Mouse (Mus musculus) heart, postnatal 14 days (tissue): ENCODE data around the gene Gpr137. TPM values are rescaled to one million over a fixed set of nuclear protein-coding genes. Genes with fewer than 3 reads are reported as not detected.
"Not testable (repeated sequence)": the region's sequence is repeated elsewhere in the genome, so short reads cannot be mapped to it uniquely, and the experiment has no call there.

Experiments used
- DNase-seq, 2 experiments: peaks; one replicate each; pipeline ENCODE4 v3.0.0; 2021 to 2022
- intact Hi-C: fragments of 180-260 bp; cut with DNase I; formaldehyde crosslinking; loops from one replicate; pipeline ENCODE4 v1.15.1; 2025
- total RNA-seq, 2 experiments: library from RNA; stranded (reverse); gene quantifications; 2 replicates each; pipeline ENCODE4 v1.2.3; 2021

Gpr137 gene
- total RNA-seq, 2 experiments from 2014 or later: 34.1 to 40.0 TPM

- intact Hi-C loops: no loop called here
- no peak for DNase-seq
Measured at GRCm38 (mm10) chr19:6911101-6912074, 30.9 kb downstream of the Gpr137 start.

- intact Hi-C loops: not testable (repeated sequence)
Measured at GRCm38 (mm10) chr19:6910306-6910705, 32.0 kb downstream of the Gpr137 start.

GRCm38 (mm10) chr19:6909507-6910289, 32.6 kb downstream of the Gpr137 start, which contains the start of the genes Trmt112 and Prdx5:
Trmt112 (plus strand) TSS chr19:6909698.
Prdx5 (minus strand) TSS chr19:6910106.
- DNase-seq: peak; percentile 89 to 90
- intact Hi-C loops: loop anchor here (2.0 kb wide), 1 partner anchor 69 kb away; the partner anchor contains the start of gene Rps6ka4

More at GRCm38 (mm10) chr19:6910306-6910705, 32.0 kb downstream of the Gpr137 start:
- peak; percentile 58 to 67 for DNase-seq

GRCm38 (mm10) chr19:6909021-6909420, 33.3 kb downstream of the Gpr137 start:
- intact Hi-C loops: loop anchor here (2.0 kb wide), 1 partner anchor 68 kb away; the partner anchor contains the start of gene Rps6ka4
- no peak for DNase-seq

GRCm38 (mm10) chr19:6907811-6908540, 34.3 kb downstream of the Gpr137 start:
- intact Hi-C loops: loop anchor here (2.0 kb wide), 1 partner anchor 67 kb away; the partner anchor contains the start of gene Rps6ka4
- DNase-seq: no peak

GRCm38 (mm10) chr19:6907094-6907493, 35.2 kb downstream of the Gpr137 start:
- intact Hi-C loops: no loop called here

GRCm38 (mm10) chr19:6906199-6906598, 36.1 kb downstream of the Gpr137 start:
- intact Hi-C loops: no loop called here
- DNase-seq: no peak

More at GRCm38 (mm10) chr19:6907094-6907493, 35.2 kb downstream of the Gpr137 start:
- DNase-seq: no peak

GRCm38 (mm10) chr19:6905498-6906159, 36.7 kb downstream of the Gpr137 start:
- intact Hi-C loops: no loop called here
- no peak for DNase-seq

- intact Hi-C loops: no loop called here
- DNase-seq: no peak
Measured at GRCm38 (mm10) chr19:6904846-6905245, 37.4 kb downstream of the Gpr137 start.

- no peak for DNase-seq
- intact Hi-C loops: no loop called here
Measured at GRCm38 (mm10) chr19:6903031-6903430, 39.2 kb downstream of the Gpr137 start.

- DNase-seq: no peak
- intact Hi-C loops: no loop called here
Measured at GRCm38 (mm10) chr19:6899641-6900040, 42.6 kb downstream of the Gpr137 start.

GRCm38 (mm10) chr19:6895608-6896305, 46.5 kb downstream of the Gpr137 start:
- intact Hi-C loops, DNase-seq: not testable (repeated sequence)

- intact Hi-C loops: no loop called here
- no peak for DNase-seq
Measured at GRCm38 (mm10) chr19:6893731-6894451, 48.4 kb downstream of the Gpr137 start.

GRCm38 (mm10) chr19:6892512-6892911, 49.8 kb downstream of the Gpr137 start:
- intact Hi-C loops: no loop called here
- DNase-seq: no peak
